Mouse (Mus musculus): Measurements from ENCODE around the gene Ube2l3.

GRCm38 (mm10) chr16:17148084-17148483 lies 54.4 kb downstream of the Ube2l3 start:
- TF ChIP-seq EP300 (IDR thresholded peaks at IDR 0.05; ENCODE audit: low read depth), result no peak
- peak; percentile 52 for TF ChIP-seq CTCF (IDR thresholded peaks at IDR 0.05; ENCODE audit: low read depth)

Data from liver, postnatal 0 days (tissue).